Mouse (Mus musculus): Measurements from ENCODE around the gene Hypk.
"Not testable (repeated sequence)": the region's sequence is repeated elsewhere in the genome, so short reads cannot be mapped to it uniquely, and the experiment has no call there.

Hypk gene

GRCm38 (mm10) chr2:121448739-121449535 is 4.2 kb upstream of the Hypk start, which contains the start of gene Serf2:
Gene Serf2, plus strand, starts transcription at chr2:121449195.
- peak; percentile 100 for DNase-seq

GRCm38 (mm10) chr2:121449545-121450011 is 3.5 kb upstream of the Hypk start:
- no peak for DNase-seq

DNA sequence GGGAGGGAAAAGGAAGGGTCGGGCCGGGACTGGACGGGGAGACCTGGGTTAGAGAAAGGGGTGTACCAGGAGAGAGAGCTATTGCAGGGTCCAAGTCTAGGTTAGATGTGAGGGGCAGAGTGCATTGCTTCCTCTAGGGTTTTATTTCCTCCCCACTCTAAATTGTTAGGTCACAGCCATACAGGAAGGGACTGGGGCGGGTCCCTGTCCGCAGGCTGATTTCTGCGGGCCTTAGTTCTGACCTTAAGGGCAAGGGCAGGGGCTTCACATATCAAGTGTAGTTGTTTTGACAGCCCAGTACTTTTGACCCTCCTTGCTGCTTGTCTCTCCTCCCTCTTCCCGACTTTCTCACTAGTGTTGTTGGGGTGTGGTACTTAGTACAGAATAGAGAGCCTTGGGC is 3.0 kb upstream of the Hypk start:
- DNase-seq = peak; percentile 58

- no peak for DNase-seq
These were observed 729 bp upstream of the Hypk start for GRCm38 (mm10) chr2:121452361-121452760.

DNA sequence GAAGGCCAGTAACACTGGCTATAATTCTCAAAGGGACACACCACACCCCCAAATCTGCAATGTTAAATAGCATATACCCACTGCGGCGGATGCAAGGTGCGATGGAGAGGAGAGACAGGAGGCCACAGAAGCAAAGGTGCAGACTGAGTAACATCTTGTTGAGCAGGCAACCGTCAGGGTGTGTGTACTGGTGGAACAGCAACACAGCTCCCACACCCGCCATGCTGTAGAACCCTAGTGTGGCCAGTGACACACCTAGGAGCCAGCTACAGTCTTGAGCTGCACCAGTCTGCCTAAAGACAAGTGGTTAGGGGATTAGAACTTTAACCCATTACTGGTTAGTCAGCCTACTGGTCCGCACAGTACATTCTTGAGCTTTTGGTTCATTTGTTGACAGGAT is 827 bp downstream of the Hypk start:
- no peak for DNase-seq

GRCm38 (mm10) chr2:121455534-121455933 is 2.4 kb downstream of the Hypk start:
- no peak for DNase-seq

GRCm38 (mm10) chr2:121456692-121457642 is 3.9 kb downstream of the Hypk start, which contains the start of gene Serinc4:
Gene Serinc4, minus strand, starts transcription at chr2:121456781.
- DNase-seq = peak; percentile 89

DNA sequence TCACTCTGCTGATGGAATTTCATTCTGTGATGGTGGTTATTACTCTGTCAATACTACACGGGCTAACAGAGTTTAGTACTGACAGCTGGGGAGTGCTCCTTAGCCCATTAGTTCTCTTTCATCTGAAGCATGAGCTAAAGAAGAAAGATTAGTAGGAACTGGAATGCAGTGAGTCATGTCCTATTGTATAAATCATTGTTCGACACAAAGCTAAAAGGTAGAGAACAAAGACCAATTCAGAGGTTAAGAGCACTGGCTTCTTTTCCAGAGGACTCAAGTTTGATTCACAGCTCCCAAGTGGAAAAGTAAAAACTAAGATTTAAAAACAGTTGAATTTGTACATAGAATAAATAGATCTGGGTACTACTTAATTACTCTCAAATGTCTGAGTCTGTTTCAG is 7.0 kb downstream of the Hypk start:
- no peak for DNase-seq

DNA sequence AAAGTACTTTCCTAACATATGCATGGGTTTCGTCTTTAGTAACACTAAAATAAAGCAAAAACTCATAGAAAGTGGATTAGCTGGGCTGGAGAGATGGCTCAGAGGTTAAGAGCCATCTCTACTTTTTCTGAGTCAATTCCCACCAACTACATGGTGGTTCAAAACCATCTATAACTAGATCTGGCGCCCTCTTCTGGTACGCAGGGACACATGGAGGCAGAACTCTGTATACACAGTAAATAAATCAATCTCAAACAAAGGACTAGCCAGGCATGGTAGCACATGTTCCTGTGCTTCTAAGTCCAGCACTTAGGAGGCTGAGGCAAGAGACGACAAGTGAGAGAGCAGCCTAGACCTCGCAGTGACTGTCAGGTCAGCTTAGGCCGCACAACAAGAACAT is 15.9 kb downstream of the Hypk start:
- not testable (repeated sequence) for DNase-seq

GRCm38 (mm10) chr2:121472783-121473182 is 19.7 kb downstream of the Hypk start:
- not testable (repeated sequence) for DNase-seq

- DNase-seq = peak; percentile 91
These were observed 20.4 kb downstream of the Hypk start, which contains the start of gene Mfap1b for GRCm38 (mm10) chr2:121473301-121474179. Gene Mfap1b, minus strand, starts transcription at chr2:121474067.

DNA sequence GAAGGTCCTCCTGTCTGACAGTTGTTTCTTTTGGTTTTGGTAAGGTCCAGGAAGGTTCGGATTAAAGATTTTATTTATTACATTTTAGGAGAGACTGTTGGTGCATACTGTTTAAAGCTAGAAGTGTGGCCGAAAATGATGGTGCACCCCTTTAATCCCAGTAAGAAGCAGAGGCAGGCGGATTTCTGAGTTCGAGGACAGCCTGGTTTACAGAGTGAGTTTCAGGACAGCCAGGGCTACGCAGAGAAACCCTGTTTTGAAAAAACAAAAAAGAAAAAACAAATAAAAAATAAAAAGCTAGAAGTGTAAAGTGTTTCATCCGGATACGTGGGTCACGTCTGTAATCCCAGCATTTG is 21.1 kb downstream of the Hypk start:
- DNase-seq = no peak

DNA sequence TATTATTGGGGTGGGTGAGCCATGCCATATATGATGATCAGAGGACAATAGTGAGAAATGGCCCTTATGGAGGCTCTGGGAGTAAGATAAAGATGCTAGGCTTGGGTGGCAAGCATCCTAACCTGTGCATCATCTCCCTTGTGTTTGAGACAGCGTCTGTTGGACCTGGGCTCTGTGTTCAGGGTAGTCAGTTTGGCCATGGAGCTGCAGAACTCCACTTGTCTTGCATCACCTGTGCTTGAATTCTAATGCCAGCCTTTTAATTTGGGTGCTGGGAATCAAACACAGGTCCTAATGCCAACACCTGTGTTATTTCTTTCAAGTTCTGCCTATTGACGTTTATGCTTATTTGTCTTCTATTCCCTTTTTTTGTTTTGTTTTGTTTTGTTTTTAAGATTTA is 22.2 kb downstream of the Hypk start:
- not testable (repeated sequence) for DNase-seq

- DNase-seq = no peak
These were observed 24.6 kb downstream of the Hypk start for GRCm38 (mm10) chr2:121477491-121478266.

DNA sequence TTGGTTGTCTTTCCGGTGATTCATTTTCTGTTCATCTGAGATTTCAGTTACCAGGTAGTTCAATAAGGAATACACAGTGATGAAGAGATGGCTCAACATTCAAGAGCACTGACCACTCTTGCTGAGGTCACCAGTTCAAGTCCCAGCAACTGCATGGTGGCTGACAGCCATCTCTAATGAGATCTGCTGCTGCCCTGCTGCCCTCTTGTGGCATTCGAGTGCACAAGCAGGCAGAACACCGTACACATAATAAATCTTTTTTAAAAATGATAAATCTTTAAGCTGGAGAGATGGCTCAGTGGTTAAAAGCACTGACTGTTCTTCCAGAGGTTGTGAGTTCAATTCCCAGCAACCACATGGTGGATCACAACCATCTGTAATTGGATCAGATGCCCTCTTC is 27.4 kb downstream of the Hypk start:
- DNase-seq = peak; percentile 37

GRCm38 (mm10) chr2:121480916-121481315 is 27.8 kb downstream of the Hypk start:
- DNase-seq = not testable (repeated sequence)

- DNase-seq = no peak
These were observed 30.5 kb downstream of the Hypk start for GRCm38 (mm10) chr2:121483576-121483975.

DNA sequence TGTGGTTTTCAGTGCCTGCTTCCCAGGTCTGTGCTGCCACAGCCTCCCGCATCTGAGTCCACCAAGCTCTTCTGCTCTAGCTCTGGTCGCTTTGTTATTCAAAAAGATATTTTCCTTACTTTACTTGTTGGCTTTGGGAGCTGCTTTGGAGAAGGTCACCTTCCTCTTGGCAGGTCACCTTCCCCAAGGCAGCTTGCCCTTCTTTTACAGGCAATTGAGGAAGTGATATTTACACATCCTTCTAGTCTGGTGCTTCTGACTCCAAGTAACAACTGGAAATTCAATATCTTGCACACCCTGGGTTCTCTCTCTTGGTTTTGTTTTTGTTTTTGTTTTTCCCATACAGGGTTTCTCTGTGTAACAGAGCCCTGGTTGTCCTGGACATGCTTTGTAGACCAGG is 31.3 kb downstream of the Hypk start:
- DNase-seq = not testable (repeated sequence)

DNA sequence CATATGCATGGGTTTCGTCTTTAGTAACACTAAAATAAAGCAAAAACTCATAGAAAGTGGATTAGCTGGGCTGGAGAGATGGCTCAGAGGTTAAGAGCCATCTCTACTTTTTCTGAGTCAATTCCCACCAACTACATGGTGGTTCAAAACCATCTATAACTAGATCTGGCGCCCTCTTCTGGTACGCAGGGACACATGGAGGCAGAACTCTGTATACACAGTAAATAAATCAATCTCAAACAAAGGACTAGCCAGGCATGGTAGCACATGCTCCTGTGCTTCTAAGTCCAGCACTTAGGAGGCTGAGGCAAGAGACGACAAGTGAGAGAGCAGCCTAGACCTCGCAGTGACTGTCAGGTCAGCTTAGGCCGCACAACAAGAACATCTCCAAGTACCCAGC is 48.5 kb downstream of the Hypk start:
- not testable (repeated sequence) for DNase-seq

GRCm38 (mm10) chr2:121505942-121506882 is 53.1 kb downstream of the Hypk start, which contains the start of the genes Mfap1a and Wdr76:
Gene Mfap1a, minus strand, starts transcription at chr2:121506665.
Gene Wdr76, plus strand, starts transcription at chr2:121506723.
- DNase-seq = peak; percentile 92
